Mouse (Mus musculus): Measurements from ENCODE around the gene Yju2. TPM values are rescaled to one million over a fixed set of nuclear protein-coding genes. Genes with fewer than 3 reads are reported as not detected.

Gene Yju2
- polyA plus RNA-seq, 1 experiment, result not detected

DNA sequence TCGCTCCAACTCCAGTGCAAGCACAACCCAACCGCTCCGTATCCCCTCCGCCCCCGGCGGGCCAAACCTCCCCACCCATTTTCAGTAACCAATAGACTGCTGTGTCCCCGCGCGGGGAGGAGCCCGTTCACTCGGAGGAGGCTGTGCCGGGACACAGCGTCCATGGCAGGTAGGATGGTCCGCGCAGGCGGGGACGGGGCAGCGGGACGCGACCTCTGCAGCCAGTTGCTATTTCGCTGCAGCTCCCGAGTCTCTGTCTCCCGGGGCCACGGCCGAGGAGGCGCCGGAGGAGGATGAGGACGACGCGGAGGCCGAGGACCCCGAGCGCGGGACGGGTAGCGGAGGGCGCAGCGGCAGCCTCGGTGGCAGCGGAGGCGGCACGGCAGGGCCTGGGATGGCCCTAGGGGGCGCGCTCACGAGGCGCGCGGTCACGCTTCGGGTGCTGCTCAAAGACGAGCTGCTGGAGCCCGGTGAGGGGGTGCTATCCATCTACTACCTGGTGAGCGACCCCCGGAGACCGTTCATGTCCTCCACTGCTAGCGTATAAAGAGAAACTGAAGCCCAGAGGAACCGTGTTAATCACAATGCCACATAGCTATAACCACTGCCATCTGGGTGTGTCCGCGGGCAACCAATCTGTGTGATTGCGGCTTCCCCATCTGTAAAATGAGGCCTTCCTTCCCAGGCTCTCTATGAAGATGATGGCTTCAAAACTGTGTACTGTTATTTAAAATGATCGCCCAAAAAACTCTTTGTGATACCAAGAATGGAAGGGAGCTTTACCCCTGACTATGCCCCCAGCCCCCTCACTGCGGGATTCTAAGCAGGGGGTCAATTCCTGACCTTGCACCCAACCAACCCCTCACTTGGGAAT, 50.4 kb downstream of the Yju2 start:
- Histone ChIP-seq H3K27ac (ENCODE audit: insufficient read depth, low read depth, low read length) (no peak overlapping the region; the same call in 1 of the 2 replicates), H3K4me3 (ENCODE audit: insufficient read depth, low read depth, low read length) (peak overlapping the region; percentile 58), H3K4me1 (ENCODE audit: control insufficient read depth, insufficient read depth, low read length) (peaks cover 14% of the 10 kb centered on the region)
- under 1% methylated on average over 55 of the region's 62 CpGs for WGBS
- peak; percentile 74 for TF ChIP-seq POLR2A (IDR thresholded peaks at IDR 0.05; ENCODE audit: insufficient read depth, low read depth, low read length)
- peak; percentile 32; the same call in 1 of the 2 replicates for TF ChIP-seq CTCF (IDR thresholded peaks at IDR 0.05; ENCODE audit: insufficient read depth, low read depth, low read length)

DNA sequence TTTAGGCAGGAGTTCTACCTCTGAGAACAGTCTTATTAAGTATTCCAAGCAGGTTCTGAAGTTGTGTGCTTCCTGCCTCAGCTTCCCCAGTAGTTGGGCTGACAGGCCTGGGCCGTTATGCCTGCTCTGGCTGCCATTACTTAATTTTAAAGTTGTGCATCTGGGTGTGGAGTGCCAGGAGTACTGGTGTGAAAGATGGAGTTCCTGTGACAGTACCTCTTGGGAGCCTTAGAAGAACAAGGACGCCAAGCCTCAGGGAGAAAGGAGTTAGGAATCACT, 51.0 kb downstream of the Yju2 start:
- WGBS, result 48% methylated on average over 2 of the region's 2 CpGs
- TF ChIP-seq POLR2A (IDR thresholded peaks at IDR 0.05; ENCODE audit: insufficient read depth, low read depth, low read length), result no peak
- TF ChIP-seq CTCF (IDR thresholded peaks at IDR 0.05; ENCODE audit: insufficient read depth, low read depth, low read length), result no peak
- Histone ChIP-seq H3K4me1 (ENCODE audit: control insufficient read depth, insufficient read depth, low read length) (peaks cover 14% of the 10 kb centered on the region), H3K27ac (ENCODE audit: insufficient read depth, low read depth, low read length) (no peak overlapping the region), H3K4me3 (ENCODE audit: insufficient read depth, low read depth, low read length) (peak overlapping the region; percentile 58; the same call in 1 of the 2 replicates)

DNA sequence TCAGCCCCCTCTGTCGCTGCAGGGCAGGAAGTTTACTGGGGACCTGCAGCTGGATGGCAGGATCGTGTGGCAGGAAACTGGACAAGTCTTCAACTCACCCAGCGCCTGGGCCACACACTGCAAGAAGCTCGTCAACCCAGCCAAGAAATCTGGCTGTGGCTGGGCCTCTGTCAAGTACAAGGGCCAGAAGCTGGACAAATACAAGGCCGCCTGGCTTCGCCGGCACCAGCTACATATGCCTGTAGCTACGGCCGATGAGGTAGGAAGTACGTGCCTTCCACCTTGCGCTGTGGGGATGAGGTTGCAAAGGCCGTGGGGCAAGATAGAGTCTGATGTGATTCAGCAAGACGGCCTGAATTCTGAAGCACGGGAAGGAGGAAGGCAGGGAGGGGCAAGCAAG, 51.4 kb downstream of the Yju2 start:
- WGBS, result 65% methylated on average over 14 of the region's 14 CpGs
- no peak overlapping the region for H3K4me3 ChIP-seq (ENCODE audit: insufficient read depth, low read depth, low read length)
- peaks cover 14% of the 10 kb centered on the region for H3K4me1 ChIP-seq (ENCODE audit: control insufficient read depth, insufficient read depth, low read length)
- H3K27ac ChIP-seq (ENCODE audit: insufficient read depth, low read depth, low read length), result no peak overlapping the region
- TF ChIP-seq POLR2A (IDR thresholded peaks at IDR 0.05; ENCODE audit: insufficient read depth, low read depth, low read length) (no peak), CTCF (IDR thresholded peaks at IDR 0.05; ENCODE audit: insufficient read depth, low read depth, low read length) (no peak)

DNA sequence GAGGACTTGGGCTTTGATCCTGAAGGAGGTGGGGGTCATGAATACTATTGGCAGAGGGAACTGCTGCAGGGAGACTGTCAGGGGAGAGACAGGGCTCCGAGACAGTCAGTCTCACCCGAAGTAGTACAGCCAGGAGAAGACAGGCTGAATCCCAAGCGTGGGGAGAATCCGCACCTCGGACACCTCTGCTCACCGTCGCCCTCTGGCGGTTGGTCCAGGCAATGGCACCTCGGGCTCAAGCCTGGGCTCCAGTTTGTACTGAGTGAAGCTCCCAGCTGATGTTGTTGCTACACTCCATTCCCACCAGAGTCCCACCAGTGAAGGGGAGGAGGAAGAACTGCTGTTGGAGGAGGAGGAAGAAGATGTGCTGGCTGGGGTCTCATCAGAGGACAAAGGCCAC, 51.8 kb downstream of the Yju2 start:
- H3K4me1 ChIP-seq (ENCODE audit: control insufficient read depth, insufficient read depth, low read length), result peaks cover 14% of the 10 kb centered on the region
- no peak overlapping the region for H3K4me3 ChIP-seq (ENCODE audit: insufficient read depth, low read depth, low read length)
- 14% methylated on average over 9 of the region's 9 CpGs for WGBS
- TF ChIP-seq CTCF (IDR thresholded peaks at IDR 0.05; ENCODE audit: insufficient read depth, low read depth, low read length) (peak; percentile 92), POLR2A (IDR thresholded peaks at IDR 0.05; ENCODE audit: insufficient read depth, low read depth, low read length) (no peak)
- no peak overlapping the region for H3K27ac ChIP-seq (ENCODE audit: insufficient read depth, low read depth, low read length)

DNA sequence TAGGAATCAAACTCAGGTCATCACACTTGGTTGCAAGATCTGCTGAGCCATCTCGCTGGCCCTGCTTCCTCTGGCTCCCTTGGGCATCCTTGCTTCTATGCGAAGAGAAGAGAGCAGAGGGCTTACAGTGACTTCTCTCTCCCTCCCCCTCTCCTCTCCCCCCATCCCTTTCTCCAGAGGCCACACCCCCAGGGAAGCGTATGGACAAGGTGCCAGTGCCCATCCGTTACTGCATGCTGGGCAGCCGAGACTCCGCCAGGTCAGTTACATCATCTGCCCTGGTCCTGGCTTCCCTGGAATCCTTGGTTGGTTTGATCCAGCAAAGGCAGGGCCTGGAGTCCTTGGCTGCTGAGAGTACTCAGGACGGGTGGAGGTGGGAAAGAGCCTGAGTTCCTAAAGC, 52.5 kb downstream of the Yju2 start:
- Histone ChIP-seq H3K27ac (ENCODE audit: insufficient read depth, low read depth, low read length) (no peak overlapping the region), H3K4me1 (ENCODE audit: control insufficient read depth, insufficient read depth, low read length) (peaks cover 14% of the 10 kb centered on the region), H3K4me3 (ENCODE audit: insufficient read depth, low read depth, low read length) (no peak overlapping the region)
- 90% methylated on average over 7 of the region's 7 CpGs for WGBS
- TF ChIP-seq CTCF (IDR thresholded peaks at IDR 0.05; ENCODE audit: insufficient read depth, low read depth, low read length), result no peak

DNA sequence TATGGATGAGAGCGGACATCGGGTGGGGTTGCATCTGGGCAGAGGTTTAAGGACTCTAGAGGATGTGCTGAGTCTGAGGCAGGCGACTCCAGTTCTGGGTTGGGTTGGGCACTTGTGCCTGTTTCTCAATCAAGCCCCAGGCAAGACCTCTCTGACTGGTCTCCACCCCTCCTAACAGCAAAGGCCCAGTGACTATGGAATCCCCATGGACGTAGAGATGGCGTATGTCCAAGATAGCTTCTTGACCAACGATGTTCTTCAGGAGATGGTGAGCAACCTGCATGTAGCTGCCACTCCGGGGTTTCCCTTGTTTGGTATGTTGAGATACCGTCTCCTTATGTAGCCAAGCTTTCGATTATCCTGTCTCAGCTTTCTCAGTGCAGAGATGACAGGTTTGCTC, 56.4 kb downstream of the Yju2 start:
- no peak overlapping the region for H3K27ac ChIP-seq (ENCODE audit: insufficient read depth, low read depth, low read length)
- 94% methylated on average over 9 of the region's 9 CpGs for WGBS
- H3K4me3 ChIP-seq (ENCODE audit: insufficient read depth, low read depth, low read length), result no peak overlapping the region
- H3K4me1 ChIP-seq (ENCODE audit: control insufficient read depth, insufficient read depth, low read length), result peaks cover 10% of the 10 kb centered on the region; the same call in 1 of the 2 replicates
- TF ChIP-seq CTCF (IDR thresholded peaks at IDR 0.05; ENCODE audit: insufficient read depth, low read depth, low read length) (no peak), POLR2A (IDR thresholded peaks at IDR 0.05; ENCODE audit: insufficient read depth, low read depth, low read length) (no peak)

DNA sequence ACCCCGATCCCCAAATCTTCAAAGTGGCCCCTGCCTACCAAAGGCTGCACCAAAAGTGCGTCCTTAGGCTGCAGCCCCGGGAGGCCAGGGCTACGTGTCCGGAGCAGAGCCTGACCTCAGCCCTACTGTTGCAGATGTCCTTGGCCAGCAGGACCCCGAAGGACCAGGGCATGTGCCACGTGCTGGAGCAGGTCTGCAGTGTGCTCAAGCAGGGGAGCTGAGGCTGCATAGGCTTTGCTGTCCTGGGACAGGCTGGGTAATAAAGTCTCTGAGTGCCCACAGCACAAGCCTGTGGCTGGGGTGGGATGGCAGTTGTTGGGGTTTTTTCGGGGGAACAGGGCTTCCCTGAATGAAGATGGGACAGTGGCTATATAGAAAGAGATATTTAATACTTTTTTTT, 57.5 kb downstream of the Yju2 start:
- 93% methylated on average over 8 of the region's 8 CpGs for WGBS
- no peak for TF ChIP-seq POLR2A (IDR thresholded peaks at IDR 0.05; ENCODE audit: insufficient read depth, low read depth, low read length)
- no peak for TF ChIP-seq CTCF (IDR thresholded peaks at IDR 0.05; ENCODE audit: insufficient read depth, low read depth, low read length)
- Histone ChIP-seq H3K4me1 (ENCODE audit: control insufficient read depth, insufficient read depth, low read length) (peaks cover 14% of the 10 kb centered on the region), H3K27ac (ENCODE audit: insufficient read depth, low read depth, low read length) (no peak overlapping the region), H3K4me3 (ENCODE audit: insufficient read depth, low read depth, low read length) (no peak overlapping the region)

DNA sequence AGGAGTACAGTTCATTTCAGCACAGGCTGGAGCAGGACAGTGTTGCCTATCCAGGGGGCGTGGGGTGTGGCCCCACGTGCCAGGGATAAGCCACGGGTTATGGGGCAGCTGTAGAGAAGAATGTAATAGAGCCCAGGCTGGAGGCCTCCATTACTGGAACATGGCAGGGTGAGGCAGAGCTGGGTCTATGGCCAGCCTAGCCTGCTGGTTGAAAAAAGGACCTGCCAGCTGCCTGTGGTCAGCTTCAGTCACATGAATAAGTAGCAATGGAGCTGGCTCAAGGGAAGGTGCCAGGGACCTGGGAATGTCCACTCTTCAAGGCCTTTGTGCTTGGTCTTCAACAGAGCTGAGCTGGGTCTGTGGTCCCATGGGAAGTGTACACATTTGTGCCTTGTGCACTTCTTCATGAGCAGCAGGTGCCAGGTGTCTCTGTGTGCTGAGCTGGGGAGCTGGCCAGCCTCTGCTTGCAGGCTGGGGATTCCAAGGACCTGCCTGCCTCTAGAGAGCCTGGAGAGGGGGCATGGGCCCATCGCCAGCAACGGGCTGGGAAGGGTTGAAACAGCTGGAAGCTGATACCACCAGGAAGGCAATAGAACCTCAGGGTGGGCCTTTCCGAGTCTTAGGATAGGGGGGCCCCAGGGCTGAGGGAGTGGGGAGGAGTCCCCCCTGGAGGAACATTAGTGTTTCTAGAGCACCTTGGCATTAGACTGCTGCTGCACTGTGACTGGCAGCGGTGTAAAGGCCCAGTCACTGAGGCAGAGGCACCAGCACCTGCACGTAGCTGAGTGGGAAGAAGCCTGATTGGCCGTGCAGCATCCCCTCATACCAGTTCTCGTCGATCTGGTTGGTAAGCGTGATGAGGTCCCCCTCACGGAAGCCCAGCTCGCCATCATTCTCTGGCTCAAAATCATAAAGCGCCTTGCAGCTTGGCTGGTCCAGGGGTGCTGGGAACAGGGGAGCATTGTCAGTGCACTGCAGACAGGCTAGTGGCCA, 58.2 kb downstream of the Yju2 start:
- 79% methylated on average over 15 of the region's 15 CpGs for WGBS
- H3K4me1 ChIP-seq (ENCODE audit: control insufficient read depth, insufficient read depth, low read length), result peaks cover 20% of the 10 kb centered on the region
- no peak for TF ChIP-seq POLR2A (IDR thresholded peaks at IDR 0.05; ENCODE audit: insufficient read depth, low read depth, low read length)
- no peak for TF ChIP-seq CTCF (IDR thresholded peaks at IDR 0.05; ENCODE audit: insufficient read depth, low read depth, low read length)
- H3K4me3 ChIP-seq (ENCODE audit: insufficient read depth, low read depth, low read length), result no peak overlapping the region
- no peak overlapping the region for H3K27ac ChIP-seq (ENCODE audit: insufficient read depth, low read depth, low read length)

DNA sequence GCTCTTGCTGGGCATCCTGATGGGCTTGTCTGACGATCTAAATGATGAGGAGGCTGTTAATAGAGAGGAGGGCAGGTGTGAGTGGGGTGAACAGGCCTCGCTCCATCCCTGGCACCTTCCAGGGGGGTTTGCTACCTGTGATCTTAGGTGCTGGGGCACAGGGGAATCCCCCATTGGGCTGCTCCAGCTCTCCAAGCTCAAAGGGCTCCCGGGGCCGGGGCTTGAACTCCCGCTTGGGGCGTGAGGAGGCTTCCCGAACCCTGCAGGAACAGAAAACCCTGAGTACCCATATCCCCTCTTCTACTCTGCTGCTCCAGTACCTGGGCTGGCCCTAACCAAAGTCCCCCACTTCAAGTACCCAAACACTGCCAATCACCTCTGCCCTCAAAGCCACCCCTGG, 58.9 kb downstream of the Yju2 start:
- no peak overlapping the region for H3K27ac ChIP-seq (ENCODE audit: insufficient read depth, low read depth, low read length)

More for the DNA sequence above, 58.9 kb downstream of the Yju2 start:
- peaks cover 28% of the 10 kb centered on the region for H3K4me1 ChIP-seq (ENCODE audit: control insufficient read depth, insufficient read depth, low read length)
- TF ChIP-seq CTCF (IDR thresholded peaks at IDR 0.05; ENCODE audit: insufficient read depth, low read depth, low read length) (no peak), POLR2A (IDR thresholded peaks at IDR 0.05; ENCODE audit: insufficient read depth, low read depth, low read length) (no peak)
- H3K4me3 ChIP-seq (ENCODE audit: insufficient read depth, low read depth, low read length), result no peak overlapping the region
- WGBS, result 91% methylated on average over 7 of the region's 7 CpGs

Other genes with a start within 250 kb of the Yju2 start
- gene Pot1b, start 246.5 kb upstream of the Yju2 start, polyA plus RNA-seq (2012; ENCODE audit: insufficient read depth, insufficient read length, low replicate concordance, missing spikeins), result not detected in 2 replicates
- gene Adgre4, start 209.1 kb upstream of the Yju2 start, polyA plus RNA-seq (2012; ENCODE audit: insufficient read depth, insufficient read length, low replicate concordance, missing spikeins), result not detected in 2 replicates
- gene Zfp119a, start 80.2 kb upstream of the Yju2 start, polyA plus RNA-seq (2012; ENCODE audit: insufficient read depth, insufficient read length, low replicate concordance, missing spikeins), result not detected in 2 replicates
- not detected in 2 replicates for gene Zfp959, start 67.0 kb upstream of the Yju2 start, polyA plus RNA-seq (2012; ENCODE audit: insufficient read depth, insufficient read length, low replicate concordance, missing spikeins)
- not detected in 2 replicates for gene Zfp119b, start 9.6 kb upstream of the Yju2 start, polyA plus RNA-seq (2012; ENCODE audit: insufficient read depth, insufficient read length, low replicate concordance, missing spikeins)
- not detected in 2 replicates for gene Ebi3, start 6.5 kb upstream of the Yju2 start, polyA plus RNA-seq (2012; ENCODE audit: insufficient read depth, insufficient read length, low replicate concordance, missing spikeins)
- gene Shd, start 11.4 kb downstream of the Yju2 start, polyA plus RNA-seq (2012; ENCODE audit: insufficient read depth, insufficient read length, low replicate concordance, missing spikeins), result not detected in 2 replicates
- gene Fsd1, start 27.4 kb downstream of the Yju2 start, polyA plus RNA-seq (2012; ENCODE audit: insufficient read depth, insufficient read length, low replicate concordance, missing spikeins), result not detected in 2 replicates
- not detected in 2 replicates for gene Stap2, start 46.5 kb downstream of the Yju2 start, polyA plus RNA-seq (2012; ENCODE audit: insufficient read depth, insufficient read length, low replicate concordance, missing spikeins)
- not detected in 2 replicates for gene Mpnd, start 46.6 kb downstream of the Yju2 start, polyA plus RNA-seq (2012; ENCODE audit: insufficient read depth, insufficient read length, low replicate concordance, missing spikeins)
- gene Sh3gl1, start 77.5 kb downstream of the Yju2 start, polyA plus RNA-seq (2012; ENCODE audit: insufficient read depth, insufficient read length, low replicate concordance, missing spikeins), result not detected in 2 replicates
- not detected in 2 replicates for gene Chaf1a, start 81.3 kb downstream of the Yju2 start, polyA plus RNA-seq (2012; ENCODE audit: insufficient read depth, insufficient read length, low replicate concordance, missing spikeins)
- not detected in 2 replicates for gene Ubxn6, start 115.9 kb downstream of the Yju2 start, polyA plus RNA-seq (2012; ENCODE audit: insufficient read depth, insufficient read length, low replicate concordance, missing spikeins)
- 483 TPM in 1 of 2 replicates, not detected in the other for gene Hdgfl2, start 120.5 kb downstream of the Yju2 start, polyA plus RNA-seq (2012; ENCODE audit: insufficient read depth, insufficient read length, low replicate concordance, missing spikeins)
- gene Plin4, start 150.7 kb downstream of the Yju2 start, polyA plus RNA-seq (2012; ENCODE audit: insufficient read depth, insufficient read length, low replicate concordance, missing spikeins), result not detected in 2 replicates
- not detected in 2 replicates for gene Plin5, start 158.5 kb downstream of the Yju2 start, polyA plus RNA-seq (2012; ENCODE audit: insufficient read depth, insufficient read length, low replicate concordance, missing spikeins)
- not detected in 2 replicates for gene Lrg1, start 162.9 kb downstream of the Yju2 start, polyA plus RNA-seq (2012; ENCODE audit: insufficient read depth, insufficient read length, low replicate concordance, missing spikeins)
- gene Sema6b, start 181.2 kb downstream of the Yju2 start, polyA plus RNA-seq (2012; ENCODE audit: insufficient read depth, insufficient read length, low replicate concordance, missing spikeins), result not detected in 2 replicates
- gene Tnfaip8l1, start 203.4 kb downstream of the Yju2 start, polyA plus RNA-seq (2012; ENCODE audit: insufficient read depth, insufficient read length, low replicate concordance, missing spikeins), result not detected in 2 replicates
- gene Mydgf, start 224.8 kb downstream of the Yju2 start, polyA plus RNA-seq (2012; ENCODE audit: insufficient read depth, insufficient read length, low replicate concordance, missing spikeins), result not detected in 2 replicates